In genomic region chr11:103763410-103764163, GRCm38 (mm10) we compare ENCODE assay signal across 7 mouse cellular contexts. TPM values are rescaled to one million over a fixed set of nuclear protein-coding genes. Genes with fewer than 3 reads are reported as not detected.
DNase-seq lines count a peak whose midpoint lies in the region; ATAC-seq and TF ChIP-seq lines count a peak whose summit lies in the region.

No protein-coding gene starts in this region.

- peaks cover 45% of the 10 kb centered on the region for H3K27me3 ChIP-seq in forebrain, embryonic 11.5 days (ENCODE audit: control insufficient read depth, insufficient read depth, low read length)
- peaks cover 9% of the 10 kb centered on the region for H3K27me3 ChIP-seq in intestine, embryonic 15.5 days (replicated peaks)

- H3K4me2 ChIP-seq in forebrain, embryonic 11.5 days (ENCODE audit: low read depth, low read length, severe bottlenecking) = no peak overlapping the region
- peak overlapping the region; percentile 38; the same call in 1 of the 2 replicates for H3K4me2 ChIP-seq in intestine, embryonic 15.5 days (replicated peaks)

- DNase-seq in thymus, postnatal 0 days (ENCODE audit: low spot score) = peak; percentile 56
- no peak for DNase-seq in thymus, postnatal 36 days
- peak; percentile 40 for DNase-seq in brain, embryonic 18.5 days (ENCODE audit: low read depth, low spot score)
- no peak for DNase-seq in forebrain, embryonic 11.5 days (ENCODE audit: low spot score)
- DNase-seq in lung, adult 2 months = peak; percentile 12
- peak; percentile 83 for DNase-seq in retina, postnatal 1 day

- H3K9me3 ChIP-seq in forebrain, embryonic 11.5 days (ENCODE audit: control insufficient read depth, low read length) = no peaks in the 10 kb centered on the region
- H3K9me3 ChIP-seq in intestine, embryonic 15.5 days = no peaks in the 10 kb centered on the region

- TF ChIP-seq POLR2A in lung, adult 2 months (IDR thresholded peaks at IDR 0.05; ENCODE audit: borderline replicate concordance, extremely low read depth, low read depth, low read length) = no peak

- no peak overlapping the region for H3K9ac ChIP-seq in forebrain, embryonic 11.5 days (ENCODE audit: low read length)
- H3K9ac ChIP-seq in intestine, embryonic 15.5 days = no peak overlapping the region

- peak; percentile 58 for ATAC-seq in forebrain, embryonic 11.5 days (replicated peaks; ENCODE audit: low FRiP score)
- peak; percentile 87 for ATAC-seq in intestine, embryonic 15.5 days

- no peak overlapping the region for H3K4me3 ChIP-seq in forebrain, embryonic 11.5 days (ENCODE audit: low read depth, low read length)
- no peak overlapping the region for H3K4me3 ChIP-seq in intestine, embryonic 15.5 days (replicated peaks)
- no peak overlapping the region for H3K4me3 ChIP-seq in lung, adult 2 months (replicated peaks; ENCODE audit: extremely low read depth, low read depth, low read length)

- no peak overlapping the region for H3K27ac ChIP-seq in forebrain, embryonic 11.5 days (ENCODE audit: low read depth, low read length)
- H3K27ac ChIP-seq in intestine, embryonic 15.5 days = no peak overlapping the region

- H3K4me1 ChIP-seq in forebrain, embryonic 11.5 days (replicated peaks; ENCODE audit: control insufficient read depth, insufficient read depth, low read length) = peaks cover 7% of the 10 kb centered on the region
- no peaks in the 10 kb centered on the region for H3K4me1 ChIP-seq in intestine, embryonic 15.5 days (replicated peaks)
- no peaks in the 10 kb centered on the region for H3K4me1 ChIP-seq in lung, adult 2 months (ENCODE audit: control insufficient read depth, insufficient read depth, low read length)

- peak; percentile 22; the same call in 1 of the 2 replicates for TF ChIP-seq CTCF in lung, adult 2 months (IDR thresholded peaks at IDR 0.05; ENCODE audit: insufficient read depth, low read length)

- 38% methylated on average over 10 of the region's 10 CpGs for WGBS in forebrain, embryonic 11.5 days
- WGBS in intestine, embryonic 15.5 days = 20% methylated on average over 10 of the region's 10 CpGs
- 24% methylated on average over 10 of the region's 10 CpGs for WGBS in lung, adult 2 months

- no peaks in the 10 kb centered on the region for H3K36me3 ChIP-seq in forebrain, embryonic 11.5 days (ENCODE audit: control insufficient read depth, insufficient read depth, low read length)
- no peaks in the 10 kb centered on the region for H3K36me3 ChIP-seq in intestine, embryonic 15.5 days

RNA-seq across cellular contexts. Expression of gene Wnt3, which starts 10.4 kb away (rescaled TPM):
- polyA plus RNA-seq in thymus, postnatal 0 days (2015; fragmentation: Nextera tagmentation; extraction: Ambion mirVana) = 0.13 and 0.17 TPM in 2 replicates
- polyA plus RNA-seq in forebrain, embryonic 11.5 days (2014; fragmentation: Nextera tagmentation; extraction: Ambion mirVana) = 5.7 and 6.2 TPM in 2 replicates
- 0.31 and 0.49 TPM in 2 replicates for polyA plus RNA-seq in intestine, embryonic 15.5 days (2015; fragmentation: Nextera tagmentation; extraction: Ambion mirVana)
- 0.07 and 0.12 TPM in 2 replicates for polyA plus RNA-seq in lung, adult 2 months (2012; rRNA removed)

RNA-seq across cellular contexts. Expression of gene Wnt9b, which starts 14.0 kb away (rescaled TPM):
- 0.03 TPM in 1 of 2 replicates, not detected in the other for polyA plus RNA-seq in thymus, postnatal 0 days (2015; fragmentation: Nextera tagmentation; extraction: Ambion mirVana)
- 0.49 and 0.87 TPM in 2 replicates for polyA plus RNA-seq in forebrain, embryonic 11.5 days (2014; fragmentation: Nextera tagmentation; extraction: Ambion mirVana)
- polyA plus RNA-seq in intestine, embryonic 15.5 days (2015; fragmentation: Nextera tagmentation; extraction: Ambion mirVana) = 0.04 and 0.08 TPM in 2 replicates
- polyA plus RNA-seq in lung, adult 2 months (2012; rRNA removed) = 0.02 and 0.12 TPM in 2 replicates

Comparison
In these comparisons a context has a peak if more than half of its experiments do, and no peak if none do; other contexts are left out.
1. DNase-seq: peak in thymus, postnatal 0 days (single experiment), brain, embryonic 18.5 days (single experiment), lung, adult 2 months (single experiment) and retina, postnatal 1 day (single experiment); none in thymus, postnatal 36 days (0 of 2) and forebrain, embryonic 11.5 days (single experiment).